Mouse (Mus musculus) forebrain, postnatal 0 days (tissue): ENCODE data around the gene Gabrb1. TPM values are rescaled to one million over a fixed set of nuclear protein-coding genes. Genes with fewer than 3 reads are reported as not detected.

ENCODE experiments used
- ATAC-seq: fragments of 200-750 bp; cut with Nextera tagmentation; 2 replicates; pipeline ENCODE4 v1.8.0; 2017; ENCODE audit warnings: mild to moderate bottlenecking, moderate library complexity
- DNase-seq: peaks from one replicate; pipeline ENCODE4 v3.0.0-alpha.2; 2015
- H3K27ac ChIP-seq: fragments of 300-500 bp; sonication (generic); 2 replicates; pipeline ENCODE4 v1.5.1; 2014; ENCODE audit warnings: low read depth, mild to moderate bottlenecking, antibody characterized with exemption, low read length, moderate library complexity, mixed read lengths
- H3K27me3 ChIP-seq: fragments of 300-500 bp; sonication (generic); 2 replicates; pipeline ENCODE4 v1.6.1; 2014; ENCODE audit warnings: mild to moderate bottlenecking, low read length, mixed read lengths; ENCODE audit not compliant: insufficient read depth
- H3K36me3 ChIP-seq: fragments of 300-500 bp; sonication (generic); 2 replicates; pipeline ENCODE4 v1.6.1; 2014; ENCODE audit warnings: mild to moderate bottlenecking, moderate library complexity; ENCODE audit not compliant: insufficient read depth
- H3K4me1 ChIP-seq: fragments of 300-500 bp; sonication (generic); 2 replicates; pipeline ENCODE4 v1.6.1; 2014; ENCODE audit warnings: antibody characterized with exemption; ENCODE audit not compliant: insufficient read depth
- H3K4me2 ChIP-seq: fragments of 300-500 bp; sonication (generic); 2 replicates; pipeline ENCODE4 v1.6.1; 2014; ENCODE audit warnings: low read depth, mild to moderate bottlenecking, moderate library complexity
- H3K4me3 ChIP-seq: fragments of 300-500 bp; sonication (generic); 2 replicates; pipeline ENCODE4 v1.5.1; 2014; ENCODE audit warnings: low read depth, low read length, mixed read lengths
- H3K9ac ChIP-seq: fragments of 300-500 bp; sonication (generic); 2 replicates; pipeline ENCODE4 v1.6.1; 2014; ENCODE audit warnings: mild to moderate bottlenecking
- H3K9me3 ChIP-seq: fragments of 300-500 bp; sonication (generic); 2 replicates; pipeline ENCODE4 v1.6.1; 2016; ENCODE audit warnings: low read length
- CTCF ChIP-seq: sonication (generic); IDR thresholded peaks from 2 replicates; pipeline ENCODE4 v1.5.1; 2016; ENCODE audit warnings: antibody characterized with exemption, control low read depth, low read depth
- whole genome bisulfite sequencing: fragments of 180-500 bp; shearing (Covaris S2); extraction: QIAGEN DNeasy Blood & Tissue Kit; methylation state at CpG from one replicate; pipeline ENCODE4 v1.1.7; 2014; 5-methylcytosine and 5-hydroxymethylcytosine counted together
- polyA plus RNA-seq: library from polyadenylated mRNA; unstranded; fragments of >200 nt; fragmentation: Nextera tagmentation; extraction: Ambion mirVana; gene quantifications from 2 replicates; pipeline ENCODE4 v1.2.1, GENCODE M21; 2015
- total RNA-seq: library from RNA; depleted of rRNA; stranded (reverse); fragments of >200 nt; gene quantifications from 2 replicates; pipeline ENCODE4 v1.2.3, GENCODE M21; 2014

Gene Gabrb1
- total and polyA plus RNA-seq, 2 experiments from 2014 or later = 19.9 to 42.0 TPM

DNA sequence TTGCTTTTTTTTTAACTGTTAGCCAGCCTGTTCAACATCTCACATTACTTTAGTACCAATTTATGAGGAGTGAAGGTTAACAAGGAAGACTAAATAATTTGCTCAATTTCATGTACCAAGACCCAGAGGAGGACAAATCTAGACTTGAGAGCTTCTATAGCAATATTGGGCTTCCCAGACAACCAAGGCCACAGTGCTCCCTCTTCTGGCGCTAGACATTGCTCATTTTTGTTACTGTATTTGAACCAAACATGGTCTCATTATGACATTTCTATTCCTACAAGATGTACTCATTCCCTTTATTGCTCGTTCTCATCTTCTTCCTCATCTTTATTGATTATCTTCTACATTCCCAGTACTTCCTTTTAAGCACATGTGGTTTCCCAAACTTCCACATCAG lies 307.6 kb downstream of the Gabrb1 start:
- peak; percentile 40 for TF ChIP-seq CTCF
- H3K4me2 ChIP-seq = no peak overlapping the region
- H3K27ac ChIP-seq = no peak overlapping the region
- H3K9ac ChIP-seq = no peak overlapping the region
- no peaks in the 10 kb centered on the region for H3K36me3 ChIP-seq
- ATAC-seq (no peak), DNase-seq (no peak)
- 75% methylated on average over 2 of the region's 2 CpGs for WGBS
- no peak overlapping the region for H3K4me3 ChIP-seq
- H3K4me1 ChIP-seq = 0 out of 2 replicates have a peak, but pooled peaks cover 10% of the 10 kb centered on the region
- H3K27me3 ChIP-seq = no peaks in the 10 kb centered on the region
- H3K9me3 ChIP-seq = no peaks in the 10 kb centered on the region

DNA sequence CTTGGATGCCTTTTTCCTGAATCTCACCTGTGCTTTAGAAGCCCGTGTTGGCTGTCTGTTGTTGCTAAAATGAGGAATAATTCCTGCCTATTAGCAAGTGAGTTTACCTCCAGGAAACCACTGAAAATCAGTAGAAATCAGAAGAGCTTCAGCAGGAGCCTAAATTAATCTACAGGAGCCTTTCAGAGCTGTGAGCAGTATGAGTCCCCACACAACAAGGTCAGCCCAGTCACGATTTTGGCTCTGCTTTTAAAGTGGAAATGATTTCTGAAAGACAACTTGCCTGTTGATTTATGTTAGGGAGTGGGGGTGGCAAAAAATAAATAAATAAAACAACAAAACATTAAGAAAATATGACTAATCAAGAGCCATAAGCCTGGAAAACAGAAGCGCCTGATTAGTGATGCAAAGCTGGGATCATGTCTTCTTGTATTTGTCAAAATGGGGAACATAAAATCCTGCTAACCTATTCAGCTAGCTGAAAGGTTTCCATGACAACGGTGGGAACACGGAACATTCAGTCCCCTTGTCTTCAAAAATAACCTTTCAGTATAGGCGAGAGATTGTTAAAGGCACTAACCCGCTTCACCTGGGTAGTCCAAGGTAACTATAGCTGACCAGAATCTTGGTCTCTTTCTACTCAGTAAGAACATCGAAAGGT lies 312.4 kb downstream of the Gabrb1 start:
- H3K27me3 ChIP-seq = no peaks in the 10 kb centered on the region
- 26% methylated on average over 8 of the region's 8 CpGs for WGBS
- H3K4me1 ChIP-seq = 0 out of 2 replicates have a peak, but pooled peaks cover 8% of the 10 kb centered on the region
- DNase-seq = peak; percentile 75
- no peaks in the 10 kb centered on the region for H3K36me3 ChIP-seq
- no peak overlapping the region for H3K9ac ChIP-seq
- no peak for TF ChIP-seq CTCF
- H3K4me2 ChIP-seq = no peak overlapping the region
- H3K4me3 ChIP-seq = no peak overlapping the region
- no peaks in the 10 kb centered on the region for H3K9me3 ChIP-seq
- peak overlapping the region; percentile 72 for H3K27ac ChIP-seq
- ATAC-seq = peak; percentile 86

DNA sequence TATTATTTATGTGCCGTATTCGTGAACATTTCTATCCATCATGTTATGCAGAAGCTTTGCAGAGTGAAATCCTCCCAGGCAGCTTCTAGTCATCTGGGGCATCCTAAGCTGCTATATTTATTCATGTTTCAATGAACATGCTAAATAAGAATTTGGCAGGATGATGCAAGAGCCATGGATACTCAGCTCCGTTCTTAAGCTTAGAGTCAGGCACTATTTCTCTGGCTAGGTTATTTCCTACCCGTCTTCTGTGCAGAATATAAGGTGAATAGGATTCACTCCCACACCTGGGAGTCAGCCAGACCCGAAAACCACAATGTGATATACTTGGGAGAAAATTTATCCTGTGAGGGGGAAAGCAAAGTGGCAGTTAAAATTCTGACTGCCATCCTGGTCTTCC lies 314.9 kb downstream of the Gabrb1 start:
- no peak overlapping the region for H3K4me3 ChIP-seq
- no peak overlapping the region for H3K27ac ChIP-seq
- no peak overlapping the region for H3K4me2 ChIP-seq
- DNase-seq (peak; percentile 10), ATAC-seq (no peak)
- no peak overlapping the region for H3K9ac ChIP-seq
- 52% methylated on average over 5 of the region's 5 CpGs for WGBS
- TF ChIP-seq CTCF = no peak
- H3K9me3 ChIP-seq = no peaks in the 10 kb centered on the region
- H3K4me1 ChIP-seq = peaks cover 18% of the 10 kb centered on the region; the same call in 1 of the 2 replicates
- no peaks in the 10 kb centered on the region for H3K27me3 ChIP-seq
- no peaks in the 10 kb centered on the region for H3K36me3 ChIP-seq

DNA sequence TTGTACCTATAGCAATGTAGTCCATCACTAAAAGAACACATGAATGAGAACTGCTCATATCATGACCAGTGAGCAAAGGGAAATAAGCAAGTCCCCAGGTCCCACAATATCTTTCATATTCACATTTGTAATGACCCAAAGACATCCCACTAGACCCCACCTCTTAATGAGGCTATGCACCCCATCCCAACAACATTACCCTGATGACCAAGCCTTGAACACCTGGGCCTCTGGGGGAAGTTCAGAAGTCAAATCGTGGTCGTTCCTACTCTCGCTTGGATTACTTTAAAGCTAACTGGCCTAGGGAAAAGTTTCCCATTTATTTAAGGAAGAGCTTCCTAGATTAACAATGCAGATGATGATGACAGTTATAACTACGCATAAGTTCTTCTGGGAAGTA lies 318.2 kb downstream of the Gabrb1 start:
- WGBS = 57% methylated on average over 4 of the region's 4 CpGs
- peak overlapping the region; percentile 82 for H3K27ac ChIP-seq
- no peak overlapping the region for H3K9ac ChIP-seq
- H3K27me3 ChIP-seq = no peaks in the 10 kb centered on the region
- H3K4me3 ChIP-seq = no peak overlapping the region
- H3K4me1 ChIP-seq = peaks cover 11% of the 10 kb centered on the region; the same call in 1 of the 2 replicates
- ATAC-seq (no peak), DNase-seq (no peak)
- TF ChIP-seq CTCF = no peak
- H3K9me3 ChIP-seq = no peaks in the 10 kb centered on the region
- H3K36me3 ChIP-seq = no peaks in the 10 kb centered on the region
- peak overlapping the region; percentile 19; the same call in 1 of the 2 replicates for H3K4me2 ChIP-seq

DNA sequence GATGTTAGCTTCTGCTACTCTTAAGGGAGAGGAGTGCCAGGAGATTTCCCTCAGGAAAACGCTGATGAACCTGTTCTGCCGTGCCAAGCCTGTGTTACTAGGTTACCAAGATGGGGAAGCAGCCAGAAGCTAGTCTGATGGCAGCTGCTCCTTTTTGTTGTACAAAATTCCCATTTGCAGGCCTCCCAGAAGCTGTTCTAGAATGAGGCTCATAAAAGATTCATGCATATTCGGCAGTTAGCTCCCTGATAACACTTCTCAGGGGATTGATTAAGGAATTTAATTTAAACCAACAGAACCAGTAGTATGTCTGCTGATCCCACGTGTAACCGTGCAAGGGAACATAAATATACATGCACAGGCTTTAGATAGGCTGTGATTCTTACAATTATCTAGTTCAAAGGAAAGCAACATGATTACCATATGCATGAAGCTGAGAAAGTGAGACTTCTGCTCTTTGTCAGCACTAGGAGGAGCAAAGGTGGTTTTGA lies 318.7 kb downstream of the Gabrb1 start:
- Histone ChIP-seq H3K27me3 (no peaks in the 10 kb centered on the region), H3K4me3 (no peak overlapping the region), H3K9ac (no peak overlapping the region; the same call in 1 of the 2 replicates), H3K4me1 (peaks cover 11% of the 10 kb centered on the region; the same call in 1 of the 2 replicates), H3K27ac (peak overlapping the region; percentile 82), H3K4me2 (peak overlapping the region; percentile 19; the same call in 1 of the 2 replicates), H3K36me3 (no peaks in the 10 kb centered on the region), H3K9me3 (no peaks in the 10 kb centered on the region)
- 10% methylated on average over 5 of the region's 5 CpGs for WGBS
- DNase-seq (peak; percentile 93), ATAC-seq (peak; percentile 98)
- peak; percentile 42 for TF ChIP-seq CTCF

DNA sequence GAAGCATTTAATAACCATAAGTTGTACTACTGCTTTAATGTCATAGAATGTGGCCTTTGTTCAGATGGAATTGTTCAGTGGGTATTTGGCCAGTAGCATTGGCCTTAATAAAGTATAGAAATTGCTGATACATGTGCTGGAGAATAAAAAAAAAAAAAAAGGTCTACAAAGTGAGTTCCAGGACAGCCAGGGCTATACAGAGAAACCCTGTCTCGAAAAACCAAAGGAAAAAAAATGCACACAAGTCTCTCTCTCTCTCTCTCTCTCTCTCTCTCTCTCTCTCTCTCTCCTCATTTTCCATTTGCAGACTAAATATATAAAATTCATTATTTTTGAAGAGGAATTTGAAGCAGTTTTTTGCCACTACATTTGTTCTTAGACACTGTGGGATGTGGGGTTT lies 328.6 kb downstream of the Gabrb1 start:
- Histone ChIP-seq H3K9ac (no peak overlapping the region), H3K4me1 (no peaks in the 10 kb centered on the region), H3K9me3 (no peaks in the 10 kb centered on the region), H3K27ac (peak overlapping the region; percentile 67), H3K27me3 (no peaks in the 10 kb centered on the region), H3K36me3 (no peaks in the 10 kb centered on the region), H3K4me2 (no peak overlapping the region), H3K4me3 (no peak overlapping the region)
- DNase-seq (no peak), ATAC-seq (peak; percentile 49; the same call in 1 of the 2 replicates)
- TF ChIP-seq CTCF = no peak
- WGBS = 36% methylated on average over 1 of the region's 1 CpGs

DNA sequence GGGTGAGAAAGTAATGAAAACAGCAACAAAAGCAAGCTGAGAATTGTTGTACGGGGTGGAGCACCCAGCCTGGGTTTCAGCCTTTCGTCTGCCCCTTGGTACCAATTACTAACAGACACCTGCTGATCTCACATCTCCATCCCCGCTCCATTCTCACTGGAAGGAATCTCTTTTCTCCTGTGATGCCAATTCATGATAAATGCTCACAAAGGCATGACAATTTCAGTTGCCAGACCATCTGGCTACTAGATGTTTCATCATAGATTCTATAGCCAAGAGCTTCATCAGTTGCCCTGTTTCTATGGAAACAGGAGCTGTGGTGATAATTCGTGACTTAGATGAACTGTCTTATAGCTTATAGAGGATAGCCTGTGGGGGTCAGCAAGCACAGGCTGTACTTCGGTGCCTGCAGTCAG lies 329.1 kb downstream of the Gabrb1 start:
- ATAC-seq = peak; percentile 89
- no peaks in the 10 kb centered on the region for H3K9me3 ChIP-seq
- H3K27me3 ChIP-seq = no peaks in the 10 kb centered on the region
- no peaks in the 10 kb centered on the region for H3K4me1 ChIP-seq
- no peaks in the 10 kb centered on the region for H3K36me3 ChIP-seq
- H3K4me2 ChIP-seq = no peak overlapping the region
- peak; percentile 86 for DNase-seq
- no peak overlapping the region for H3K4me3 ChIP-seq
- H3K9ac ChIP-seq = no peak overlapping the region
- no peak for TF ChIP-seq CTCF
- H3K27ac ChIP-seq = peak overlapping the region; percentile 67
- 31% methylated on average over 5 of the region's 5 CpGs for WGBS
